Mouse (Mus musculus) inflammation-experienced regulatory T-cells, adult 6 months (primary cell): ENCODE measurements around the gene Rnase11. TPM values are rescaled to one million over a fixed set of nuclear protein-coding genes. Genes with fewer than 3 reads are reported as not detected.

Experiments used
- ATAC-seq: one replicate; pipeline ENCODE4 v1.8.0; 2017
- polyA plus RNA-seq, 3 experiments: library from polyadenylated mRNA; unstranded; fragments of 100-300 nt; shearing (Covaris generic); gene quantifications; one replicate each; pipeline ENCODE4 v1.2.1; 2017

The Rnase11 gene
- polyA plus RNA-seq, 3 experiments from 2014 or later, result not detected

- ATAC-seq, result no peak
Observed at GRCm38 (mm10) chr14:51007914-51008713, 41.8 kb downstream of the Rnase11 start.

- ATAC-seq, result no peak
Observed at GRCm38 (mm10) chr14:51007152-51007801, 42.7 kb downstream of the Rnase11 start, which contains the start of gene Rnase10. Rnase10 (plus strand) TSS chr14:51007751.

Other genes with a start within 250 kb of the Rnase11 start
- gene Ccnb1ip1, start 242.4 kb downstream of the Rnase11 start, polyA plus RNA-seq, result not detected
- 100 to 1,000 TPM in 2 of 3 experiments, 10 to 100 TPM in 1; 75.1 to 115 (median 101) TPM for gene Parp2, start 242.3 kb downstream of the Rnase11 start, polyA plus RNA-seq
- gene Tep1, start 179.6 kb downstream of the Rnase11 start, polyA plus RNA-seq, result 10 to 100 TPM; 16.0 to 28.0 (median 19.8) TPM
- gene Klhl33, start 152.7 kb downstream of the Rnase11 start, polyA plus RNA-seq, result under 1 TPM in 2 of 3 experiments, not detected in 1; 0.09 to 0.13 TPM
- gene Osgep, start 125.3 kb downstream of the Rnase11 start, polyA plus RNA-seq, result 10 to 100 TPM; 68.7 to 77.3 (median 74.3) TPM
- 100 to 1,000 TPM in 1 of 3 experiments, 10 to 100 TPM in 2; 54.2 to 100 (median 91.0) TPM for gene Apex1, start 125.2 kb downstream of the Rnase11 start, polyA plus RNA-seq
- 1 to 10 TPM; 4.4 to 6.6 (median 4.8) TPM for gene Pip4p1, start 119.3 kb downstream of the Rnase11 start, polyA plus RNA-seq
- 10 to 100 TPM; 64.4 to 88.0 (median 67.9) TPM for gene Pnp, start 119.1 kb downstream of the Rnase11 start, polyA plus RNA-seq
- 1 to 10 TPM in 2 of 3 experiments, not detected in 1; 5.9 to 7.5 TPM for gene Gm49342, start 105.6 kb downstream of the Rnase11 start, polyA plus RNA-seq
- 1 to 10 TPM in 2 of 3 experiments, under 1 TPM in 1; 0.92 to 2.8 (median 1.5) TPM for gene Pnp2, start 94.2 kb downstream of the Rnase11 start, polyA plus RNA-seq
- not detected for gene Rnase10, start 42.4 kb downstream of the Rnase11 start, polyA plus RNA-seq
- not detected for gene Rnase9, start 8.3 kb downstream of the Rnase11 start, polyA plus RNA-seq
- not detected for gene Rnase12, start 7.5 kb upstream of the Rnase11 start, polyA plus RNA-seq
- under 1 TPM in 1 of 3 experiments, not detected in 2; 0.48 TPM for gene Olfr750, start 24.3 kb upstream of the Rnase11 start, polyA plus RNA-seq
- gene Rnase4, start 40.9 kb upstream of the Rnase11 start, polyA plus RNA-seq, result 10 to 100 TPM; 10.3 to 27.1 (median 16.7) TPM
- 1 to 10 TPM; 3.2 to 8.4 (median 3.8) TPM for gene Ang, start 41.0 kb upstream of the Rnase11 start, polyA plus RNA-seq
- not detected for gene Eddm3b, start 64.3 kb upstream of the Rnase11 start, polyA plus RNA-seq
- gene Rnase6, start 73.7 kb upstream of the Rnase11 start, polyA plus RNA-seq, result 1 to 10 TPM; 1.4 to 2.7 (median 2.3) TPM
- not detected for gene Rnase1, start 96.6 kb upstream of the Rnase11 start, polyA plus RNA-seq
- not detected for gene Rnase2b, start 112.1 kb upstream of the Rnase11 start, polyA plus RNA-seq
- not detected for gene Ang2, start 149.0 kb upstream of the Rnase11 start, polyA plus RNA-seq
- not detected for gene Ear14, start 153.2 kb upstream of the Rnase11 start, polyA plus RNA-seq
- not detected for gene Rnase2a, start 205.9 kb upstream of the Rnase11 start, polyA plus RNA-seq